Mouse (Mus musculus) kidney, embryonic 16.5 days (tissue): ENCODE measurements around the gene Hamp. TPM values are rescaled to one million over a fixed set of nuclear protein-coding genes. Genes with fewer than 3 reads are reported as not detected.
"Not testable (repeated sequence)": the region's sequence is repeated elsewhere in the genome, so short reads cannot be mapped to it uniquely, and the experiment has no call there.

Experiments used
- ATAC-seq: fragments of 200-750 bp; cut with Nextera tagmentation; 2 replicates; pipeline ENCODE4 v1.8.0; 2017; ENCODE audit warnings: moderate TSS enrichment; ENCODE audit not compliant: low FRiP score, low TSS enrichment
- H3K27ac ChIP-seq: fragments of 300-500 bp; sonication (generic); 2 replicates; pipeline ENCODE4 v1.5.1; 2014; ENCODE audit warnings: low read length
- H3K27me3 ChIP-seq: fragments of 300-500 bp; sonication (generic); 2 replicates; pipeline ENCODE4 v1.6.1; 2014; ENCODE audit warnings: low read length, control low read depth, mixed read lengths; ENCODE audit not compliant: insufficient read depth
- H3K36me3 ChIP-seq: fragments of 300-500 bp; sonication (generic); 2 replicates; pipeline ENCODE4 v1.6.1; 2014; ENCODE audit warnings: low read length, control low read depth, mixed read lengths; ENCODE audit not compliant: insufficient read depth
- H3K4me1 ChIP-seq: fragments of 300-500 bp; sonication (generic); 2 replicates; pipeline ENCODE4 v1.6.1; 2014; ENCODE audit warnings: low read length, control low read depth, mixed read lengths; ENCODE audit not compliant: insufficient read depth
- H3K4me2 ChIP-seq: fragments of 300-500 bp; sonication (generic); replicated peaks from 2 replicates; pipeline ENCODE4 v1.6.1; 2014; ENCODE audit warnings: low read depth, low read length
- H3K4me3 ChIP-seq: fragments of 300-500 bp; sonication (generic); 2 replicates; pipeline ENCODE4 v1.5.1; 2014; ENCODE audit warnings: mild to moderate bottlenecking, low read length
- H3K9ac ChIP-seq: fragments of 300-500 bp; sonication (generic); replicated peaks from 2 replicates; pipeline ENCODE4 v1.6.1; 2014; ENCODE audit warnings: low read length
- H3K9me3 ChIP-seq: fragments of 300-500 bp; sonication (generic); 2 replicates; pipeline ENCODE4 v1.6.1; 2016; ENCODE audit warnings: low read length, control low read depth
- WGBS: fragments of 180-500 bp; shearing (Covaris S2); extraction: QIAGEN DNeasy Blood & Tissue Kit; methylation state at CpG from one replicate; pipeline ENCODE4 v1.1.7; 2014; 5-methylcytosine and 5-hydroxymethylcytosine counted together
- polyA plus RNA-seq: library from polyadenylated mRNA; unstranded; fragments of >200 nt; fragmentation: Nextera tagmentation; extraction: Ambion mirVana; gene quantifications from 2 replicates; pipeline ENCODE4 v1.2.1, GENCODE M21; 2015

The Hamp gene
- polyA plus RNA-seq, 1 experiment from 2014 or later, result not detected

GRCm38 (mm10) chr7:30957367-30957783 lies 13.5 kb upstream of the Hamp start:
- H3K9me3 ChIP-seq, result no peaks in the 10 kb centered on the region
- no peaks in the 10 kb centered on the region for H3K27me3 ChIP-seq
- peak; percentile 46 for ATAC-seq
- H3K27ac ChIP-seq, result peak overlapping the region; percentile 98
- peaks cover 34% of the 10 kb centered on the region for H3K36me3 ChIP-seq
- H3K4me2 ChIP-seq, result peak overlapping the region; percentile 84
- peaks cover 22% of the 10 kb centered on the region for H3K4me1 ChIP-seq
- peak overlapping the region; percentile 74 for H3K4me3 ChIP-seq
- H3K9ac ChIP-seq, result peak overlapping the region; percentile 93
- under 1% methylated on average over 43 of the region's 43 CpGs for WGBS

DNA sequence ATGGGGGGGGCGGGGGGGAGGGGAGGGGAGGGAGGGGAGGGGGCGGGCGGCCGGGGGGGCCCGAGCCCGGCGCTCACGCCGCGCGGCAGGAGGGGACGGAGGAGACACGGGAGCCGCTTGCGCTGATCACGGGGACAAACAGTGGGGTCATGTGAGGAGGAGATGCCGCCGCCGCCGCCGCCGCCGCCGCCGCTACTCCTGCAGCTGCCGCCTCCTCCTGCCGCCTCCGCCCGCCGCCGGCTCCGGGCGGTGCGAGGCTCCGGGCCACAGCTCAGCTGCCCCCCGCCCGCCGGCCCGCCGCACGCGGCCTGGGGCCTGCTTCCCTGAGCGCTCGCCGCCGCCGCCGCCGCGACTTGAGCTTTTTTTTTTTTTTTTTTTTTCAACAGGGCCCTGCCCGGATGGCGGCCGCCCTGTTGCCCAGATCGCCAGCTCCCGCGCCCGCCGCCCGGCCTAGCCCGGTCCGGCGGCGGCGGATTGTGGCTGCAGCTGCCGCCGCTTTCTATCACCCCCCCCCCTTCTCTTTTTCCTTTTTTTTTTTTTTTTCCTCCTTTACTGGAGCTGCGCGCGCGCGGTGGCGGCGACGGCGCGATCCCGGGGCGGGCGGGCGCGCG lies 13.0 kb upstream of the Hamp start, which contains the start of gene Usf2:
Gene Usf2, minus strand, starts transcription at position 48 of the 611 bp plus-strand sequence.
- peak within 1 kb of the TSS; percentile 98 for H3K27ac ChIP-seq
- no peaks in the 10 kb centered on the region for H3K27me3 ChIP-seq
- WGBS, result 0% methylated on average over 35 of the region's 82 CpGs
- H3K4me1 ChIP-seq, result peaks cover 22% of the 10 kb centered on the region
- peak; percentile 60; the same call in 1 of the 2 replicates for ATAC-seq
- peak within 1 kb of the TSS; percentile 93 for H3K9ac ChIP-seq
- peak within 1 kb of the TSS; percentile 74 for H3K4me3 ChIP-seq
- H3K36me3 ChIP-seq, result peaks cover 39% of the 10 kb centered on the region
- peak within 1 kb of the TSS; percentile 84 for H3K4me2 ChIP-seq
- H3K9me3 ChIP-seq, result no peaks in the 10 kb centered on the region

GRCm38 (mm10) chr7:30956357-30956751 lies 12.5 kb upstream of the Hamp start:
- Histone ChIP-seq H3K27ac (peak overlapping the region; percentile 98), H3K4me3 (peak overlapping the region; percentile 74), H3K4me1 (peaks cover 22% of the 10 kb centered on the region), H3K9ac (peak overlapping the region; percentile 93), H3K4me2 (peak overlapping the region; percentile 84), H3K36me3 (peaks cover 41% of the 10 kb centered on the region), H3K9me3 (no peaks in the 10 kb centered on the region), H3K27me3 (no peaks in the 10 kb centered on the region)
- 0% methylated on average over 31 of the region's 49 CpGs for WGBS
- ATAC-seq, result peak; percentile 46

- Histone ChIP-seq H3K9me3 (no peaks in the 10 kb centered on the region), H3K4me1 (peaks cover 22% of the 10 kb centered on the region), H3K36me3 (peaks cover 43% of the 10 kb centered on the region), H3K4me3 (peak overlapping the region; percentile 74), H3K4me2 (peak overlapping the region; percentile 84), H3K27me3 (no peaks in the 10 kb centered on the region), H3K9ac (peak overlapping the region; percentile 93), H3K27ac (peak overlapping the region; percentile 98)
- WGBS, result under 1% methylated on average over 57 of the region's 64 CpGs
- ATAC-seq, result peak; percentile 87
These were observed 11.9 kb upstream of the Hamp start for GRCm38 (mm10) chr7:30955584-30956356.

GRCm38 (mm10) chr7:30954971-30955520 lies 11.2 kb upstream of the Hamp start:
- H3K9ac ChIP-seq, result peak overlapping the region; percentile 93; the same call in 1 of the 2 replicates
- H3K27ac ChIP-seq, result no peak overlapping the region
- H3K4me2 ChIP-seq, result peak overlapping the region; percentile 84
- peak overlapping the region; percentile 74 for H3K4me3 ChIP-seq
- H3K27me3 ChIP-seq, result no peaks in the 10 kb centered on the region
- no peak for ATAC-seq
- H3K9me3 ChIP-seq, result no peaks in the 10 kb centered on the region
- 82% methylated on average over 12 of the region's 12 CpGs for WGBS
- peaks cover 50% of the 10 kb centered on the region for H3K36me3 ChIP-seq
- peaks cover 22% of the 10 kb centered on the region for H3K4me1 ChIP-seq

GRCm38 (mm10) chr7:30954036-30954435 lies 10.2 kb upstream of the Hamp start:
- WGBS, result 90% methylated on average over 3 of the region's 3 CpGs
- H3K4me1 ChIP-seq, result peaks cover 22% of the 10 kb centered on the region
- peaks cover 54% of the 10 kb centered on the region for H3K36me3 ChIP-seq
- no peaks in the 10 kb centered on the region for H3K27me3 ChIP-seq
- H3K9ac ChIP-seq, result no peak overlapping the region
- H3K9me3 ChIP-seq, result no peaks in the 10 kb centered on the region
- H3K4me2 ChIP-seq, result no peak overlapping the region
- no peak overlapping the region for H3K4me3 ChIP-seq
- no peak for ATAC-seq
- H3K27ac ChIP-seq, result no peak overlapping the region

DNA sequence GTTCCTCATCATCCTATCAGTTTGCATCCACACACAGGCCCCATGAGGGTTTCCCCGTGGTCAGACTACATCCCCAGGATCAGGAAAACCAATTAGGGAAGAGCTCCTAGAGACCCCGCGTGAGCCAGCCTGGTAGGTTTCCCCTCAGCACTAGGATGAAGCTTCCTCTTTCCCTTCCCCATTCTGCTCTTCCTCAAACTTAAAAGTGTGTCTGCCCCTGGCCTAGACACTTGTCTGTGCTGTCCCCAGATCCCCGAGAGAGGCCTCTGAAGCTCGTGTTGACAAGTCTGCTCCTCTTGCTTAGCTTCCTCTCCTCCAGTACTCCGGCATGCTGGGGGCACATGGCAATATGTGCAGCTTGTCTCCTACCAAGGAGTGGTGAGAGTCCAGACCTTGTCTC lies 9.6 kb upstream of the Hamp start:
- Histone ChIP-seq H3K4me1 (peaks cover 18% of the 10 kb centered on the region), H3K4me3 (no peak overlapping the region), H3K4me2 (no peak overlapping the region), H3K27ac (no peak overlapping the region), H3K9me3 (no peaks in the 10 kb centered on the region), H3K9ac (no peak overlapping the region), H3K27me3 (no peaks in the 10 kb centered on the region), H3K36me3 (peaks cover 52% of the 10 kb centered on the region)
- WGBS, result 79% methylated on average over 6 of the region's 6 CpGs
- ATAC-seq, result no peak

- H3K4me1 ChIP-seq, result peaks cover 10% of the 10 kb centered on the region
- H3K36me3 ChIP-seq, result peaks cover 50% of the 10 kb centered on the region
- H3K4me3 ChIP-seq, result no peak overlapping the region
- no peaks in the 10 kb centered on the region for H3K27me3 ChIP-seq
- no peak overlapping the region for H3K27ac ChIP-seq
- no peak overlapping the region for H3K9ac ChIP-seq
- H3K4me2 ChIP-seq, result no peak overlapping the region
- no peak for ATAC-seq
- WGBS, result 94% methylated on average over 16 of the region's 16 CpGs
- H3K9me3 ChIP-seq, result no peaks in the 10 kb centered on the region
These were observed 8.8 kb upstream of the Hamp start for GRCm38 (mm10) chr7:30952441-30953265.

GRCm38 (mm10) chr7:30949902-30950301 lies 6.1 kb upstream of the Hamp start:
- H3K4me1 ChIP-seq, ATAC-seq, H3K4me3 ChIP-seq, H3K4me2 ChIP-seq, H3K27ac ChIP-seq, H3K9me3 ChIP-seq, H3K27me3 ChIP-seq, H3K9ac ChIP-seq: not testable (repeated sequence)
- 79% methylated on average over 3 of the region's 3 CpGs for WGBS
- peaks cover 55% of the 10 kb centered on the region for H3K36me3 ChIP-seq
